Mouse (Mus musculus) MEL (cell line): Measurements from ENCODE around the gene H2-Q10. TPM values are rescaled to one million over a fixed set of nuclear protein-coding genes. Genes with fewer than 3 reads are reported as not detected.

Experiments
- polyA plus RNA-seq, 2 experiments: library from polyadenylated mRNA; stranded (reverse) in 1 of 2; unstranded in 1 of 2; fragments of >175 nt in 1 of 2; fragments of >200 nt in 1 of 2; gene quantifications; 2 replicates each; pipeline versions ENCODE4 v1.2.1 to v1.2.4; 2012; ENCODE audit warnings: low replicate concordance in 2 of 2, low read depth in 1 of 2; ENCODE audit not compliant: insufficient read length in 2 of 2, insufficient read depth in 1 of 2, missing spikeins in 1 of 2
- total RNA-seq: library from RNA; depleted of rRNA; stranded (reverse); fragments of 300-350 nt; gene quantifications from 2 replicates; pipeline ENCODE4 v1.2.3, GENCODE M21; 2012; rRNA removed

Gene H2-Q10
- total and polyA plus RNA-seq, 3 experiments = 0.15 to 8.9 TPM; not detected in 1

Other genes with a start within 250 kb of the H2-Q10 start
- not detected in 2 replicates for gene Gm16181, start 249.3 kb upstream of the H2-Q10 start, total RNA-seq
- under 1 TPM in 1 of 2 experiments, not detected in 1; 0.58 TPM for gene Gm16181, start 249.3 kb upstream of the H2-Q10 start, polyA plus RNA-seq
- gene Atp6v1g2, start 236.4 kb upstream of the H2-Q10 start, total RNA-seq = 0.46 and 0.56 TPM in 2 replicates
- 1 to 10 TPM in 1 of 2 experiments, not detected in 1; 4.7 TPM for gene Atp6v1g2, start 236.4 kb upstream of the H2-Q10 start, polyA plus RNA-seq
- gene Nfkbil1, start 234.3 kb upstream of the H2-Q10 start, total RNA-seq = 10.1 and 10.3 TPM in 2 replicates
- 10 to 100 TPM in 1 of 2 experiments, not detected in 1; 26.0 TPM for gene Nfkbil1, start 234.3 kb upstream of the H2-Q10 start, polyA plus RNA-seq
- gene Ddx39b, start 228.3 kb upstream of the H2-Q10 start, total RNA-seq = 206 and 270 TPM in 2 replicates
- 100 to 1,000 TPM; 581 to 787 TPM for gene Ddx39b, start 228.3 kb upstream of the H2-Q10 start, polyA plus RNA-seq
- 58.7 and 60.1 TPM in 2 replicates for gene H2-D1, start 207.4 kb upstream of the H2-Q10 start, total RNA-seq
- gene H2-D1, start 207.4 kb upstream of the H2-Q10 start, polyA plus RNA-seq = 10 to 100 TPM in 1 of 2 experiments, not detected in 1; 97.9 TPM
- gene H2-Q1, start 149.7 kb upstream of the H2-Q10 start, total RNA-seq = 1.7 TPM in 2 replicates
- gene H2-Q1, start 149.7 kb upstream of the H2-Q10 start, polyA plus RNA-seq = under 1 TPM in 1 of 2 experiments, not detected in 1; 0.52 TPM
- 0.19 and 0.23 TPM in 2 replicates for gene H2-Q2, start 127.8 kb upstream of the H2-Q10 start, total RNA-seq
- 1 to 10 TPM in 1 of 2 experiments, not detected in 1; 4.1 TPM for gene H2-Q2, start 127.8 kb upstream of the H2-Q10 start, polyA plus RNA-seq
- 8.9 and 9.1 TPM in 2 replicates for gene H2-Q4, start 90.5 kb upstream of the H2-Q10 start, total RNA-seq
- gene H2-Q4, start 90.5 kb upstream of the H2-Q10 start, polyA plus RNA-seq = 10 to 100 TPM in 1 of 2 experiments, not detected in 1; 25.5 TPM
- 1.4 and 1.8 TPM in 2 replicates for gene H2-Q6, start 45.2 kb upstream of the H2-Q10 start, total RNA-seq
- 10 to 100 TPM in 1 of 2 experiments, not detected in 1; 11.7 TPM for gene H2-Q6, start 45.2 kb upstream of the H2-Q10 start, polyA plus RNA-seq
- 0.23 TPM in 1 of 2 replicates, not detected in the other for gene H2-Q7, start 30.9 kb upstream of the H2-Q10 start, total RNA-seq
- 1 to 10 TPM in 1 of 2 experiments, not detected in 1; 4.0 TPM for gene H2-Q7, start 30.9 kb upstream of the H2-Q10 start, polyA plus RNA-seq
- not detected in 2 replicates for gene Pou5f1, start 35.9 kb downstream of the H2-Q10 start, total RNA-seq
- not detected for gene Pou5f1, start 35.9 kb downstream of the H2-Q10 start, polyA plus RNA-seq
- gene Tcf19, start 46.7 kb downstream of the H2-Q10 start, total RNA-seq = 16.6 and 20.3 TPM in 2 replicates
- 10 to 100 TPM in 1 of 2 experiments, not detected in 1; 25.7 TPM for gene Tcf19, start 46.7 kb downstream of the H2-Q10 start, polyA plus RNA-seq
- gene Cchcr1, start 47.0 kb downstream of the H2-Q10 start, total RNA-seq = 11.6 and 14.3 TPM in 2 replicates
- 10 to 100 TPM in 1 of 2 experiments, not detected in 1; 21.7 TPM for gene Cchcr1, start 47.0 kb downstream of the H2-Q10 start, polyA plus RNA-seq
- gene Psors1c2, start 63.1 kb downstream of the H2-Q10 start, total RNA-seq = 0.20 and 0.27 TPM in 2 replicates
- 1 to 10 TPM in 1 of 2 experiments, not detected in 1; 1.3 TPM for gene Psors1c2, start 63.1 kb downstream of the H2-Q10 start, polyA plus RNA-seq
- gene Cdsn, start 82.0 kb downstream of the H2-Q10 start, total RNA-seq = 0.08 and 0.23 TPM in 2 replicates
- gene Cdsn, start 82.0 kb downstream of the H2-Q10 start, polyA plus RNA-seq = under 1 TPM in 1 of 2 experiments, not detected in 1; 0.79 TPM
- gene 2300002M23Rik, start 97.4 kb downstream of the H2-Q10 start, total RNA-seq = not detected in 2 replicates
- not detected for gene 2300002M23Rik, start 97.4 kb downstream of the H2-Q10 start, polyA plus RNA-seq
- not detected in 2 replicates for gene Sfta2, start 131.5 kb downstream of the H2-Q10 start, total RNA-seq
- not detected for gene Sfta2, start 131.5 kb downstream of the H2-Q10 start, polyA plus RNA-seq
- gene Gm9573, start 156.5 kb downstream of the H2-Q10 start, total RNA-seq = not detected in 2 replicates
- not detected for gene Gm9573, start 156.5 kb downstream of the H2-Q10 start, polyA plus RNA-seq
- gene Mucl3, start 173.6 kb downstream of the H2-Q10 start, total RNA-seq = 0.04 and 0.13 TPM in 2 replicates
- under 1 TPM in 1 of 2 experiments, not detected in 1; 0.11 TPM for gene Mucl3, start 173.6 kb downstream of the H2-Q10 start, polyA plus RNA-seq
- gene Vars2, start 197.5 kb downstream of the H2-Q10 start, total RNA-seq = 21.8 and 24.0 TPM in 2 replicates
- 10 to 100 TPM in 1 of 2 experiments, not detected in 1; 34.0 TPM for gene Vars2, start 197.5 kb downstream of the H2-Q10 start, polyA plus RNA-seq
- gene Gtf2h4, start 203.7 kb downstream of the H2-Q10 start, total RNA-seq = 68.1 and 76.3 TPM in 2 replicates
- gene Gtf2h4, start 203.7 kb downstream of the H2-Q10 start, polyA plus RNA-seq = 10 to 100 TPM in 1 of 2 experiments, not detected in 1; 97.6 TPM
- 2.6 TPM in 2 replicates for gene Ddr1, start 234.5 kb downstream of the H2-Q10 start, total RNA-seq
- gene Ddr1, start 234.5 kb downstream of the H2-Q10 start, polyA plus RNA-seq = 1 to 10 TPM in 1 of 2 experiments, not detected in 1; 7.9 TPM